Mouse (Mus musculus): ENCODE measurements around the gene Slc17a7. TPM values are rescaled to one million over a fixed set of nuclear protein-coding genes. Genes with fewer than 3 reads are reported as not detected.
"Not testable (repeated sequence)": the region's sequence is repeated elsewhere in the genome, so short reads cannot be mapped to it uniquely, and the experiment has no call there.

Gene Slc17a7
- polyA plus RNA-seq, 1 experiment from 2014 or later, result not detected

DNA sequence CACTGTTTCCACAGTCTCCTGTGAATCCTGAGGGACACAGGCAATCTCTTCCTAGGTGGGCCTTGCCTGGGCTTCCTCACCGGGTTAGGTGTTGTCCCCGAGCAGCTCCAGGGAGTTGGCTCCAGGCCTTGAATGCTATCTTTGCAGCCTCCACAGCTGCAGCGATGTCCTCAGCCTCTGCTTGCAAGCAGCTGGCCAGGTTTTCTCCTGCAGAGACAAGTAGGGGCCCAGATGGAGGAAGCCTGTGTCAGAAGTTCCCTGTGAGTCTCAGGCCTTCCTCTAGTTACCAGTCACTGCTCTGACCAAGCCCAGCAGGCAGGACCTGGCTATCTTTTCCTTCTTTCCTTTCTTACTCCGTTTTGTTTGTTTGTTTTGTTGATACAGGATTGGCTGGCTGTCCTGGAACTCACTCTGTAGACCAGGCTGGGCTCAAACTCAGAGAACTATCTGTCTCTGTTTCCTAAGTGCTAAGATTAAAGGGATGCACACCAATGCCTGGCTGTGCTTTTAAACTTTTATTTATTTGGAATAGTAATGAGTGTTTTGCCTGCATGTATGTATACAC, 15.1 kb upstream of the Slc17a7 start:
- Histone ChIP-seq H3K36me3 (0 out of 2 replicates have a peak, but pooled peaks cover 23% of the 10 kb centered on the region), H3K9me3 (no peaks in the 10 kb centered on the region), H3K4me1 (peaks cover 12% of the 10 kb centered on the region), H3K4me3 (replicated peaks) (no peak overlapping the region), H3K4me2 (no peak overlapping the region), H3K27ac (0 out of 2 replicates have a peak overlapping the region, but pooled peaks have one; percentile 42), H3K27me3 (replicated peaks) (no peaks in the 10 kb centered on the region), H3K9ac (no peak overlapping the region)
- ATAC-seq (ENCODE audit: insufficient read depth, low FRiP score, low read depth), result no peak
- WGBS, result 59% methylated on average over 4 of the region's 4 CpGs

DNA sequence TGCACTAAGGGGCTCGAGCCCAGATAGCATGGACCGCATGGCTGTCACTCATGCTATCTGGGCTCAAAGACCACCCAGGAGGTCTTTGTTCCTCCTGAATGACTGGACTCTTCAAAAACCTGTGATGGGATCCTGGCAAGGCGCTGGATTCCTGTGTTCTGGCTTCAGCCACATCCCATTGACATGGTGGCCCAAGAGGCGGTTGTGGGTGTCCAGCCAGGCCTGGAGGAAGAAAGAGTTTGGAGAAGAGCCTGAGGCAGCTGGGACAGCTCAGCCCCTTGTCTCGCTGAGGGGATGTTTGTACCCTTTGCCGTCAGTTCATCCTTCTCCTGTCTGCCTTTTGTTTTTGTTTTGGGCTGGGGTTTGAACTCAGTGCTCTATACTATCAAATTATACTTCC, 14.2 kb upstream of the Slc17a7 start:
- Histone ChIP-seq H3K27ac (peak overlapping the region; percentile 82), H3K27me3 (replicated peaks) (no peaks in the 10 kb centered on the region), H3K4me2 (no peak overlapping the region), H3K36me3 (0 out of 2 replicates have a peak, but pooled peaks cover 22% of the 10 kb centered on the region), H3K9ac (no peak overlapping the region), H3K4me1 (peaks cover 12% of the 10 kb centered on the region), H3K4me3 (replicated peaks) (no peak overlapping the region), H3K9me3 (no peaks in the 10 kb centered on the region)
- 53% methylated on average over 6 of the region's 6 CpGs for WGBS
- no peak for ATAC-seq (ENCODE audit: insufficient read depth, low FRiP score, low read depth)

DNA sequence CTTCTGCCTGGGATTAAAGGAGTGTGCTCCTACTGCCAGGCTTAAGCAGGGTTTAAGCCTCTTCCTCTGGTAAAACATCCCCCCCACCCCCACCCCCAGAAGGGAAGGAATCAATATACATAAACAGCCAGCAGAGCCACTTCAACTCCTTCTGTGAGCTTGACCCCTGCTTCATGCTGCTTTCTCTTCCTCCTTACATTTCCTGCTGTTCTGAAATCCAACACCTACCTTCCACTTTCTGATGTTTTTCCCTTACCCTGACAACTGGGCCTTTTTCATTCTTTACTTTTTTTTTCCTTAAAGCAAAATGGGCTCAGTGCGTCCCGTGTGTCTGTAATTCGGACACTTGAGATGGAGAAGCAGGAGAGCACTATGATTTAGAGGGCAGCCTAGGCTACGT, 13.4 kb upstream of the Slc17a7 start:
- no peak overlapping the region; the same call in 1 of the 2 replicates for H3K4me2 ChIP-seq
- no peaks in the 10 kb centered on the region for H3K27me3 ChIP-seq (replicated peaks)
- 0 out of 2 replicates have a peak, but pooled peaks cover 16% of the 10 kb centered on the region for H3K36me3 ChIP-seq
- H3K4me1 ChIP-seq, result peaks cover 17% of the 10 kb centered on the region
- 44% methylated on average over 4 of the region's 4 CpGs for WGBS
- peak overlapping the region; percentile 82 for H3K27ac ChIP-seq
- H3K4me3 ChIP-seq (replicated peaks), result no peak overlapping the region
- H3K9me3 ChIP-seq, result no peaks in the 10 kb centered on the region
- no peak overlapping the region for H3K9ac ChIP-seq
- ATAC-seq (ENCODE audit: insufficient read depth, low FRiP score, low read depth), result no peak

DNA sequence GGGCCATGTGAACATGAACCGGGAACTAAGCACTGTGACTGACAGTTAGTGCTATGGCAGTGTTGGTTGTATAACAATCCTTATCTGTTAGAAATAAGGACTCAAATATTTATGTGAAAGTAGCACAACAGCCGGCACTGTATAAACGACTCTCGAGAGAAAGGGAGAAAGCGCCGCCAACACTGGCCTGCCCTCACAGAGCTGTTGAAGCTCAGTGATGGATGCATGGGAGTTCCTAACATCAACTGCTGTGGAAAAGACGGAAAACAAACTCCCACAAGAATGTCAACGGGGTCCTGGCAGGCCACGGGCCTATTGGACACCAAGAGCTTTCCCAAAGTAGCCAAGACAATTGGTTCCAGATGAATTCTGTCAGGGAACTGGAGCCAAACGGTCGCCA, 12.4 kb upstream of the Slc17a7 start:
- Histone ChIP-seq H3K4me3 (replicated peaks) (no peak overlapping the region), H3K36me3 (0 out of 2 replicates have a peak, but pooled peaks cover 8% of the 10 kb centered on the region), H3K9ac (no peak overlapping the region), H3K4me2 (peak overlapping the region; percentile 2; the same call in 1 of the 2 replicates), H3K27me3 (replicated peaks) (no peaks in the 10 kb centered on the region), H3K27ac (peak overlapping the region; percentile 82), H3K9me3 (no peaks in the 10 kb centered on the region), H3K4me1 (peaks cover 18% of the 10 kb centered on the region)
- no peak for ATAC-seq (ENCODE audit: insufficient read depth, low FRiP score, low read depth)
- WGBS, result 29% methylated on average over 11 of the region's 11 CpGs

DNA sequence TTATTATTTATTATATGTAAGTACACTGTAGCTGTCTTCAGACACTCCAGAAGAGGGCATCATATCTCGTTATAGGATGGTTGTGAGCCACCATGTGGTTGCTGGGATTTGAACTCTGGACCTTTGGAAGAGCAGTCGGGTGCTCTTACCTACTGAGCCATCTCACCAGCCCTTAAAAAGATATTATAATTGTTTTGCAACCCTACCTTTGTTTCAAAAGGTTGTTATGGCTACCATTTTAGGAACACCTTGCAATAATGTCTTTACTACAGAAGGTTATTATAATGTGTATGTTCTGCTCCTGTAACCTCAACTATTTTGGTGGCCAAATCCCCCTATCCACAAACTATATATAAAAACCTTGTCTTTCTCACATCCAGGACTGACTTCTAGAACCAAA, 10.7 kb upstream of the Slc17a7 start:
- H3K4me2 ChIP-seq; H3K27me3 ChIP-seq (replicated peaks); H3K36me3 ChIP-seq; H3K9ac ChIP-seq; H3K27ac ChIP-seq; ATAC-seq (ENCODE audit: insufficient read depth, low FRiP score, low read depth); H3K9me3 ChIP-seq; H3K4me3 ChIP-seq (replicated peaks): not testable (repeated sequence)
- 84% methylated on average over 2 of the region's 2 CpGs for WGBS
- H3K4me1 ChIP-seq, result peaks cover 18% of the 10 kb centered on the region

DNA sequence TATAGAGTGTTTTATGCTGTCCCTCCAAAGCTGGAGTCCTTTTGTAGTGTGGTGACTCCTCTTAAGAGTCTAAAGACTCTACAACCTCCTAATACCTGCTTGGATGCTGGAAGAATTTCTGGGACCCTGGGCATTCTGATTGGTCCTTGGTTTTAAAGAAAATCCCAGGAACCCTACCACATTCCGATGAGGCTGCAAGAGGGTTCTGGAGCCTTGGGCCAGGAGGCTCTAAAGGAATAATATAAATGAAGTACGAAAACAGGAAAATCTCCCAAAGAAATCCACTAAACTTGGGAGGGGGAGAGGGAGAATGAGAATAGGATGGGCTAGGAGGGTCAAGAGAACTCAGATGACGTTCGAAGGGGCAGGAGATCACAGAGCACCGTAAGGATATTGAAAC, 10.2 kb upstream of the Slc17a7 start:
- WGBS, result 1% methylated on average over 5 of the region's 5 CpGs
- Histone ChIP-seq H3K36me3 (0 out of 2 replicates have a peak, but pooled peaks cover 4% of the 10 kb centered on the region), H3K9ac (peak overlapping the region; percentile 76), H3K9me3 (no peaks in the 10 kb centered on the region), H3K4me3 (replicated peaks) (peak overlapping the region; percentile 59), H3K4me1 (peaks cover 18% of the 10 kb centered on the region), H3K27me3 (replicated peaks) (no peaks in the 10 kb centered on the region), H3K4me2 (peak overlapping the region; percentile 72), H3K27ac (peak overlapping the region; percentile 96)
- ATAC-seq (ENCODE audit: insufficient read depth, low FRiP score, low read depth), result no peak

DNA sequence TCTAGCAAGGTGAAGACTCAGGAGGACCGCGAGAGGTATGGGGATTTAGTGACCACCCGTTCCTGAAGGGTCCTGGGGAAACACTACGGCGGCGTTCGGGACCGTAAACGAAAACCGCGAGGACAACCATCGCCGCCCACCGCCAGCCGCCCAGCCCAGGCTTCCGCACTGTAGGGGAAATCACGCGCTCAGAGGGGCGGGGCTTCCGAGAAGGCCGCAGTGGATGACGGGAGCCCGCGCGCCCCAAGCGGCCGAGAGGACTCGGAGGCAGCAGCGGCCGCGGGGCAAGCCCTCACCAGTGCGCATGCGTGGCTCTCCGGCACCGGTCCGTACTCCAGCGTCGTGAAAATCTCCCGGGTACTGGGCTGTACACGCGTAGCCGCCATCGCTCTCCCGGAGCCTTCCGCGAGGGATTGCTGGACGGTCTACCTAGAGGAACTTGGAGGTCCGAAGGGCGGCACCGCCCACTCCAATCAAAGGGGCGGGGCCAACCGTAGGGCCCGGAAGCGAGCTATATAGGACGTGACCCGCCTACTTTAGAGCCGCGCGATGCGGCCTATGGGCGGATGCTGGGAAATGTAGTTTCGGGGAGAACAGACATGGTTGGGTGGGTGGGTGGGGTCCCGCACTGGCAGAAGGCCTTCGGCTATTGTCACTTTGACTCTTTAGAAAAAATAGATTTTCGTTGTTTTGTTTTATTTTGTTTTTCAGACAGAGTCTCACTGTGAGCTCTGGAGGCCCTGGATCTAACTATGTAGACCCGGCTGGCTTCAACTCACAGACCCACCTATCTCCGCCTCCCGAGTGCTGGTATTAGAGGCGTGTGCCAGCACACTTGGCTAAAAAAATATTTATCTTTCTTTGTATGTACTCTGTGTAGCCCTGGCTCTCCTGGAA, 9.4 kb upstream of the Slc17a7 start, which contains the start of the genes Pih1d1 and Aldh16a1:
TSS of gene Pih1d1 (plus strand) at position 208 of the 897 bp plus-strand sequence.
TSS of gene Aldh16a1 (minus strand) at position 489 of the 897 bp plus-strand sequence.
- H3K4me1 ChIP-seq, result peaks cover 18% of the 10 kb centered on the region
- H3K27me3 ChIP-seq (replicated peaks), result no peaks in the 10 kb centered on the region
- ATAC-seq (ENCODE audit: insufficient read depth, low FRiP score, low read depth), result peak; percentile 93
- H3K9me3 ChIP-seq, result no peaks in the 10 kb centered on the region
- H3K4me3 ChIP-seq (replicated peaks), result peak within 1 kb of the TSS; percentile 59
- 3% methylated on average over 69 of the region's 69 CpGs for WGBS
- peak within 1 kb of the TSS; percentile 76 for H3K9ac ChIP-seq
- H3K4me2 ChIP-seq, result peak within 1 kb of the TSS; percentile 72
- 0 out of 2 replicates have a peak, but pooled peaks cover 4% of the 10 kb centered on the region for H3K36me3 ChIP-seq
- H3K27ac ChIP-seq, result peak within 1 kb of the TSS; percentile 96

DNA sequence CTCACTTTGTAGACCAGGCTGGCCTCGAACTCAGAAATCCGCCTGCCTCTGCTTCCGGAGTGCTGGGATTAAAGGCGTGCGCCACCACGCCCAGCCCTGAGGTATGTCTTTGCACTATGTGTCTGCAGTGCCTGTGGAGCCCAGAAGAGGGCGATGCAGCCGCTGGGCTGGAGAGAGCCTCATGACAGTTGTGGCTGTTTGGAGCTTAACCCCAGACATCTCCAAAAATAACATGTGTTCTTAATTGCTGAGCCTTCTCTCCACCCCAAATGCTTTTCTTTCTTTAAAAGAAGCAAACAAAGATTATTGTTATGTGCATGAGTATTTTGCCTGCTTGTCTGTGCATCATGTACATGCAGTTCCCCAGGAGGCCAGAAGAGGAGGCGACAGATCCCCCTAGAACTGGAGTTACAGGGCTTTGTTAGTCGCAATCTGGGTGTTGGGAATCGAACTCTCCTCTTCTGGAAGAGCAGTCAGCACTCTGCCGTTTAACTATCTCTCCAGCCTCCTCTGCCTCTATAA, 8.7 kb upstream of the Slc17a7 start:
- ATAC-seq (ENCODE audit: insufficient read depth, low FRiP score, low read depth), result no peak
- H3K9ac ChIP-seq, result no peak overlapping the region

DNA sequence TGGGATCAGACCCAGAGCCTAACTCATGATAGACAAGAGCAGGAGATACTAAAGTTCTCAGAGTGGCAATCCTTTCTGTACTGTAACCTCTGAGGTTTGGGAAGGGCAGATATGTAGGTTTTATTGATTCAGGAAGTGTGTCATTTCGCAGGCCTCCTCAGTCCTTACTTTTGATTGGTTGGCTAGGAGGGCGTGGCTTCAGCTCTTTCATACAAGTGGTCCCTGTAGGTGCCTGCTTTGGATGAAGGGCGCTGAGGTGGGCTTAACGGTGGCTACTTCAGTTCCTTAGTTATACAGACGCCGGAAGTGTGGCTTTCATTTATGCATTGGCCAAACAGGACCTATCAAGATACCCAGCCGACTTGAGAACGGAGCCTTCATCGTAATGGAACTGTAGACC, 8.2 kb upstream of the Slc17a7 start:
- Histone ChIP-seq H3K27ac (no peak overlapping the region), H3K4me1 (peaks cover 16% of the 10 kb centered on the region), H3K4me3 (replicated peaks) (no peak overlapping the region), H3K27me3 (replicated peaks) (no peaks in the 10 kb centered on the region), H3K9me3 (no peaks in the 10 kb centered on the region), H3K9ac (no peak overlapping the region), H3K36me3 (0 out of 2 replicates have a peak, but pooled peaks cover 4% of the 10 kb centered on the region), H3K4me2 (peak overlapping the region; percentile 72; the same call in 1 of the 2 replicates)
- WGBS, result 83% methylated on average over 9 of the region's 9 CpGs
- no peak for ATAC-seq (ENCODE audit: insufficient read depth, low FRiP score, low read depth)

More for the DNA sequence above, 8.7 kb upstream of the Slc17a7 start:
- 69% methylated on average over 12 of the region's 12 CpGs for WGBS
- Histone ChIP-seq H3K4me1 (peaks cover 18% of the 10 kb centered on the region), H3K27me3 (replicated peaks) (no peaks in the 10 kb centered on the region), H3K36me3 (0 out of 2 replicates have a peak, but pooled peaks cover 4% of the 10 kb centered on the region), H3K9me3 (no peaks in the 10 kb centered on the region), H3K4me3 (replicated peaks) (peak overlapping the region; percentile 59), H3K27ac (peak overlapping the region; percentile 96), H3K4me2 (peak overlapping the region; percentile 72)

DNA sequence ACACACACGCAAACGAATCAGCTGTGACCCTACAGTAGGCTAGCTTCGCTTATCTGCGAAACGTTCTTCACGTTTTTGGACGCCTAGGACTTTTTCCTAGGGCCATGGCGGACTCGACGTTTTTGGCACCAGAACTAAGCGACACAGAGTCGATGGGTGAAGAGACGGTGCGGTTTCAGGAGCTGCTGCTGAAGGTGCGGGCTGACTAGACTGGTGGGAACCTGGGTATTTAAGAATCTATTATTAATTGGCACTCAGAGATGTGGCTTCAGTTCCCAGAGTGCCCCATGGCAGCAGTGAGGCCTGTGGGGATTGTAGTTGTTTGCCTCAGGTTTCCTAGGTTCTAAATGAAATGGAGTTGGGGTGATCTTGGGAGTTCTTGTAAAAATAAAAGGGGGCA, 7.5 kb upstream of the Slc17a7 start:
- H3K4me3 ChIP-seq (replicated peaks), result no peak overlapping the region
- WGBS, result 94% methylated on average over 15 of the region's 15 CpGs
- peaks cover 9% of the 10 kb centered on the region; the same call in 1 of the 2 replicates for H3K36me3 ChIP-seq
- H3K9ac ChIP-seq, result no peak overlapping the region
- H3K4me1 ChIP-seq, result peaks cover 10% of the 10 kb centered on the region
- no peaks in the 10 kb centered on the region for H3K27me3 ChIP-seq (replicated peaks)
- H3K4me2 ChIP-seq, result no peak overlapping the region
- no peak overlapping the region for H3K27ac ChIP-seq
- no peaks in the 10 kb centered on the region for H3K9me3 ChIP-seq
- no peak for ATAC-seq (ENCODE audit: insufficient read depth, low FRiP score, low read depth)

DNA sequence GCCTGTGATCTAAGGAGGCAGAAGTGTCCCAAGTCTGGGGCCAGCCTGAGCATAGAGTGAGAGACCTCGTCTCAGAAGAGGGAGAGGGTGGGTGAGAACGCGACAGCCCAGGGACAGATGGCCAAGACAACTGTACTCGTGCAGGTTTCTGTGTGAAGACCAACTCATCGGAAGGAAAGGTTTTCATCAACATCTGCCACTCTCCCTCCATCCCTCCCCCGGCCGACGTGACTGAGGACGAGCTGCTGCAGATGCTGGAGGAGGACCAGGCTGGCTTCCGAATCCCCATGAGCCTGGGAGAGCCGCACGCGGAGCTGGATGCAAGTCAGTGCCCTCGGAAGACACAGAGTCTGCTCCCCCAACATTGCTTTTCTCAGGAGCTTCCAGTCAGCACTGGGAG, 6.3 kb upstream of the Slc17a7 start:
- Histone ChIP-seq H3K9ac (no peak overlapping the region), H3K4me3 (replicated peaks) (no peak overlapping the region), H3K27ac (no peak overlapping the region), H3K4me2 (no peak overlapping the region), H3K9me3 (no peaks in the 10 kb centered on the region), H3K36me3 (peaks cover 9% of the 10 kb centered on the region; the same call in 1 of the 2 replicates), H3K27me3 (replicated peaks) (no peaks in the 10 kb centered on the region; the same call in 1 of the 2 replicates), H3K4me1 (0 out of 2 replicates have a peak, but pooled peaks cover 10% of the 10 kb centered on the region)
- ATAC-seq (ENCODE audit: insufficient read depth, low FRiP score, low read depth), result no peak
- 81% methylated on average over 14 of the region's 14 CpGs for WGBS

All from stomach, embryonic 15.5 days (tissue).